Mouse (Mus musculus) frontal cortex, postnatal 36 days (tissue): Measurements from ENCODE around the gene March1.

Source experiments
- DNase-seq, 2 experiments: peaks; one replicate each; pipeline ENCODE4 v3.0.0; 2022; ENCODE audit warnings: low spot score in 2 of 2

Gene March1

DNA sequence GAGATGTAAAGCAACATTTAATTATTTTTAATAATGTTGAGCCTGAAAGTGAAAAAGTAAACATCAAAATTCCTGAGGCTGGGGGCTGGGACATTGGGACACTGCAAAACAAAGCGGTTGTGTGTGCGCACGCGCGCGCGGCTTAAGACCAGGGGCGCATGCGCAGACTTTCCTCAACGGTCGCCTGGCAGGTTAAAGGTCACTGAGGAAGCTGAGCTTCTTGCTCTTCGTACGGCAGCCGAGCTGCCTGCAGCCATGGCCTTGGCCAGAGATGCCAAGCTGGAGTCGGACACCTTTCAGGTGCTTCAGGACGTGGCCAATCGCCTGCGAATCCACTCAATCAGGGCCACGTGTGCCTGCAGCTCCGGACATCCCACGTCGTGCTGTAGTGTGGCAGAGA is 893.8 kb downstream of the March1 start, which contains the start of gene Tktl2:
Gene Tktl2, plus strand, starts transcription at position 220 of the 400 bp plus-strand sequence.
- no peak for DNase-seq

DNA sequence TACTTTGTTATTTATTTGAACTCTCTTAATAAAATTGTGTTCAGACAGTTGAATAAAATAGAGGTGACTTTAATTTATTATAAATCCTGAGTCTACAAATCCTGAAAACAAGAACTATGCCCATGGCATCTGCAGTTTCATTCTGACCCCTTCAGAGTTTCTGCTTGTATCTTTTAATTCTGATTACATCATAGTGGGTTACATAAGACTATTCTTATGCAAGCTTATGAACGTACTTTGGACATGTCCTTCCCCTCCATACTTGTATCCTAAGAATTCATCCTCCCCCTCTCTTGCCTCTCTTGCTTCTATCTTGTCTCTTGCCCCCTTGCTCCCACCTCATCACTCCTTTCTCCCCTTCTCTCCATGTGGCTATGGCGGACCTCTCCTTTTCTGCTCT is 901.4 kb downstream of the March1 start:
- DNase-seq: no peak

DNA sequence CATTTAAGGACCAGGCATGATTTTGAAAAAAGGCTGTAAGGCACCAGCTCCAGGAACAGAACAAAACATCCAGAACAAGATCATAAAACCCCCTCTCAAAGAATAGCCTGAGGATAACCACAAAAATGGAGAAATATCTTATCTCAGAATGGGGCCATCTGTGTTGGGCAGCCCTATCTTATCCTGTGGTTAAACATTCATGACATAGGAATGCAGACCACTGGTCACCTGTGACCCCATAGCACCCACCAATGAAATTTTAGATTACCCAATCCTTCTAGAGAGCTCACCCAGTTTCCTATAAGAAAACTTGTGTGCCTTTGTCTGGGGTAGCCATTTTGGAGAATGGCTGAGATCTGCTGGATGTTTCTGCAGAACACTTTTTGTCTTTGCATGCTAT is 902.9 kb downstream of the March1 start:
- no peak for DNase-seq
